Mouse (Mus musculus) layer of hippocampus, adult 8-10 months (tissue): ENCODE measurements around the gene Ndufs2. TPM values are rescaled to one million over a fixed set of nuclear protein-coding genes. Genes with fewer than 3 reads are reported as not detected.
"Not testable (repeated sequence)": the region's sequence is repeated elsewhere in the genome, so short reads cannot be mapped to it uniquely, and the experiment has no call there.

Experiments used
- DNase-seq, 2 experiments: peaks; one replicate each; pipeline ENCODE4 v3.0.0; 2022; ENCODE audit warnings: low spot score in 2 of 2
- total RNA-seq, 4 experiments: library from RNA; stranded (reverse); gene quantifications; 2 replicates each; pipeline ENCODE4 v1.2.4; 2022

Gene Ndufs2
- total RNA-seq, 4 experiments from 2014 or later = 263 to 286 (median 271) TPM

GRCm38 (mm10) chr1:171256095-171256818 is 5.1 kb upstream of the Ndufs2 start:
- DNase-seq = no peak

GRCm38 (mm10) chr1:171252415-171252814 is 1.2 kb upstream of the Ndufs2 start:
- no peak for DNase-seq

- DNase-seq = no peak
Observed at GRCm38 (mm10) chr1:171251594-171252324, 571 bp upstream of the Ndufs2 start.

GRCm38 (mm10) chr1:171249913-171250600 is 1.1 kb downstream of the Ndufs2 start, which contains the start of gene Adamts4:
Gene Adamts4, plus strand, starts transcription at chr1:171250421.
- DNase-seq = peak in 1 of 2 experiments; percentile 58

GRCm38 (mm10) chr1:171248386-171249226 is 2.6 kb downstream of the Ndufs2 start:
- DNase-seq = peak in 1 of 2 experiments; percentile 65

GRCm38 (mm10) chr1:171247916-171248315 is 3.3 kb downstream of the Ndufs2 start:
- DNase-seq = no peak

GRCm38 (mm10) chr1:171247453-171247841 is 3.7 kb downstream of the Ndufs2 start:
- DNase-seq = no peak

- DNase-seq = peak; percentile 97 to 98
Observed at GRCm38 (mm10) chr1:171246709-171247452, 4.3 kb downstream of the Ndufs2 start.

GRCm38 (mm10) chr1:171245353-171245752 is 5.8 kb downstream of the Ndufs2 start:
- no peak for DNase-seq

- DNase-seq = not testable (repeated sequence)
Observed at GRCm38 (mm10) chr1:171241952-171242351, 9.2 kb downstream of the Ndufs2 start.

GRCm38 (mm10) chr1:171240911-171241310 is 10.3 kb downstream of the Ndufs2 start:
- no peak for DNase-seq

GRCm38 (mm10) chr1:171239992-171240744 is 11.0 kb downstream of the Ndufs2 start:
- no peak for DNase-seq

- no peak for DNase-seq
Observed at GRCm38 (mm10) chr1:171238463-171238862, 12.7 kb downstream of the Ndufs2 start.

GRCm38 (mm10) chr1:171237438-171237837 is 13.8 kb downstream of the Ndufs2 start:
- no peak for DNase-seq

GRCm38 (mm10) chr1:171235791-171236190 is 15.4 kb downstream of the Ndufs2 start:
- no peak for DNase-seq

GRCm38 (mm10) chr1:171234538-171234937 is 16.6 kb downstream of the Ndufs2 start:
- DNase-seq = no peak

GRCm38 (mm10) chr1:171234126-171234525 is 17.1 kb downstream of the Ndufs2 start, which contains the start of gene Fcer1g:
Gene Fcer1g, minus strand, starts transcription at chr1:171234365.
- DNase-seq = no peak

- DNase-seq = no peak
Observed at GRCm38 (mm10) chr1:171232800-171233730, 18.1 kb downstream of the Ndufs2 start.
